Mouse (Mus musculus) MEL (cell line): Measurements from ENCODE around the gene Tcf7l2. TPM values are rescaled to one million over a fixed set of nuclear protein-coding genes. Genes with fewer than 3 reads are reported as not detected.

Experiments
- DNase-seq: peaks from one replicate; pipeline ENCODE4 v3.0.0; 2011; ENCODE audit warnings: low read depth, low spot score
- H3K27ac ChIP-seq: 2 replicates; pipeline ENCODE4 v1.5.1; 2012; ENCODE audit warnings: low read depth, mild to moderate bottlenecking, control low read depth, low read length, moderate library complexity; ENCODE audit not compliant: control insufficient read depth
- H3K27me3 ChIP-seq, 2 experiments: fragments of 150-350 bp in 1 of 2; sonication (generic) in 1 of 2; 2 replicates each; pipeline ENCODE4 v1.6.1; 2012; ENCODE audit warnings: low read length in 2 of 2, mild to moderate bottlenecking in 2 of 2, improper control_type of control experiment in 1 of 2, moderate library complexity in 1 of 2; ENCODE audit not compliant: insufficient read depth in 2 of 2, control insufficient read depth in 1 of 2
- H3K36me3 ChIP-seq, 2 experiments: 2 replicates each; pipeline ENCODE4 v1.6.1; 2012 to 2014; ENCODE audit warnings: low read length in 2 of 2, improper control_type of control experiment in 1 of 2, inconsistent platforms in 1 of 2, mild to moderate bottlenecking in 1 of 2; ENCODE audit not compliant: insufficient read depth in 2 of 2, control insufficient read depth in 1 of 2
- H3K4me1 ChIP-seq, 2 experiments: fragments of 150-350 bp in 1 of 2; sonication (generic) in 1 of 2; 2 replicates each; pipeline ENCODE4 v1.6.1; 2012; ENCODE audit warnings: low read length in 2 of 2, improper control_type of control experiment in 1 of 2, mild to moderate bottlenecking in 1 of 2; ENCODE audit not compliant: insufficient read depth in 2 of 2, control insufficient read depth in 1 of 2
- H3K4me3 ChIP-seq, 2 experiments: fragments of 150-350 bp in 1 of 2; sonication (generic) in 1 of 2; 2 replicates each; pipeline ENCODE4 v1.5.1; 2012; ENCODE audit warnings: low read depth in 2 of 2, low read length in 2 of 2, mild to moderate bottlenecking in 2 of 2, moderate library complexity in 2 of 2, control low read depth in 1 of 2, improper control_type of control experiment in 1 of 2; ENCODE audit not compliant: control insufficient read depth in 1 of 2, insufficient read depth in 1 of 2
- H3K79me2 ChIP-seq: 2 replicates; pipeline ENCODE4 v1.6.1; 2012; ENCODE audit warnings: mild to moderate bottlenecking, low read length, moderate library complexity; ENCODE audit not compliant: control insufficient read depth, poor library complexity, insufficient read depth
- H3K9ac ChIP-seq: 2 replicates; pipeline ENCODE4 v1.6.1; 2012; ENCODE audit warnings: low read depth, mild to moderate bottlenecking, control low read depth, low read length, moderate library complexity; ENCODE audit not compliant: control insufficient read depth, poor library complexity, severe bottlenecking
- H3K9me3 ChIP-seq: fragments of 150-350 bp; sonication (generic); replicated peaks from 2 replicates; pipeline ENCODE4 v1.6.1; 2012; ENCODE audit warnings: mild to moderate bottlenecking, low read length, improper control_type of control experiment, moderate library complexity; ENCODE audit not compliant: insufficient read depth
- CHD2 ChIP-seq: IDR thresholded peaks from 2 replicates; pipeline ENCODE4 v1.6.1; 2011; ENCODE audit warnings: low read length, improper control_type of control experiment
- CTCF ChIP-seq, 3 experiments: IDR thresholded peaks in 2 of 3; conservative IDR thresholded peaks in 1 of 3; 2 replicates each; pipeline ENCODE4 v1.5.1; 2011 to 2012; ENCODE audit warnings: low read length in 3 of 3, low read depth in 2 of 3, mild to moderate bottlenecking in 2 of 3, improper control_type of control experiment in 1 of 3, inconsistent platforms in 1 of 3, mixed read lengths in 1 of 3, moderate library complexity in 1 of 3; ENCODE audit not compliant: control insufficient read depth in 1 of 3, insufficient read depth in 1 of 3, poor library complexity in 1 of 3, severe bottlenecking in 1 of 3
- E2F4 ChIP-seq: IDR thresholded peaks from 2 replicates; pipeline ENCODE4 v1.6.1; 2011; ENCODE audit warnings: low read depth, low read length, improper control_type of control experiment, borderline replicate concordance
- ETS1 ChIP-seq: IDR thresholded peaks from 2 replicates; pipeline ENCODE4 v1.6.1; 2012; ENCODE audit warnings: low read depth, mild to moderate bottlenecking, inconsistent platforms, low read length, improper control_type of control experiment, moderate library complexity
- GABPA ChIP-seq: IDR thresholded peaks from 2 replicates; pipeline ENCODE4 v1.6.1; 2012; ENCODE audit warnings: low read depth, mild to moderate bottlenecking, inconsistent platforms, low read length, improper control_type of control experiment, moderate library complexity
- HCFC1 ChIP-seq: IDR thresholded peaks from 2 replicates; pipeline ENCODE4 v1.6.1; 2012; ENCODE audit warnings: low read depth, mild to moderate bottlenecking, inconsistent platforms, low read length, improper control_type of control experiment, moderate library complexity
- JUND ChIP-seq: IDR thresholded peaks from 2 replicates; pipeline ENCODE4 v1.6.1; 2011; ENCODE audit warnings: low read depth, mild to moderate bottlenecking, improper control_type of control experiment, low read length
- MAX ChIP-seq: IDR thresholded peaks from 2 replicates; pipeline ENCODE4 v1.6.1; 2011; ENCODE audit warnings: low read length, improper control_type of control experiment
- MEF2A ChIP-seq: IDR thresholded peaks from 2 replicates; pipeline ENCODE4 v1.6.1; 2014; ENCODE audit warnings: low read depth, mild to moderate bottlenecking, inconsistent platforms, low read length, improper control_type of control experiment; ENCODE audit not compliant: poor library complexity, insufficient replicate concordance, severe bottlenecking; ENCODE audit errors: extremely low read depth
- MYB ChIP-seq: IDR thresholded peaks from 2 replicates; pipeline ENCODE4 v1.6.1; 2011; ENCODE audit warnings: mild to moderate bottlenecking, low read depth, low read length, improper control_type of control experiment
- MYC ChIP-seq: IDR thresholded peaks from 2 replicates; pipeline ENCODE4 v1.6.1; 2011; ENCODE audit warnings: low read depth, mild to moderate bottlenecking, low read length, improper control_type of control experiment, moderate library complexity
- NELFE ChIP-seq: IDR thresholded peaks from 2 replicates; pipeline ENCODE4 v1.6.1; 2011; ENCODE audit warnings: low read depth, low read length, improper control_type of control experiment
- NRF1 ChIP-seq: IDR thresholded peaks from 2 replicates; pipeline ENCODE4 v1.6.1; 2014; ENCODE audit warnings: low read depth, mild to moderate bottlenecking, inconsistent platforms, low read length, improper control_type of control experiment, moderate library complexity; ENCODE audit not compliant: poor library complexity, insufficient read depth, severe bottlenecking
- POLR2A ChIP-seq, 2 experiments: IDR thresholded peaks; 2 replicates each; pipeline ENCODE4 v1.6.1; 2011 to 2012; ENCODE audit warnings: low read length in 2 of 2, mild to moderate bottlenecking in 2 of 2, control low read depth in 1 of 2, improper control_type of control experiment in 1 of 2, low read depth in 1 of 2, moderate library complexity in 1 of 2; ENCODE audit not compliant: control insufficient read depth in 1 of 2, insufficient read depth in 1 of 2, poor library complexity in 1 of 2
- POLR2AphosphoS2 ChIP-seq: IDR thresholded peaks from 2 replicates; pipeline ENCODE4 v1.6.1; 2011; ENCODE audit warnings: low read length, improper control_type of control experiment
- POLR2AphosphoS5 ChIP-seq: IDR thresholded peaks from 2 replicates; pipeline ENCODE4 v1.6.1; 2012; ENCODE audit warnings: low read depth, borderline replicate concordance, mild to moderate bottlenecking, inconsistent platforms, low read length, moderate library complexity, mixed read lengths
- RCOR1 ChIP-seq: IDR thresholded peaks from 2 replicates; pipeline ENCODE4 v1.6.1; 2012; ENCODE audit warnings: low read depth, mild to moderate bottlenecking, inconsistent platforms, low read length, improper control_type of control experiment
- SIN3A ChIP-seq: IDR thresholded peaks from 2 replicates; pipeline ENCODE4 v1.6.1; 2012; ENCODE audit warnings: low read length, improper control_type of control experiment, inconsistent platforms
- TAL1 ChIP-seq: IDR thresholded peaks from 2 replicates; pipeline ENCODE4 v1.6.1; 2012; ENCODE audit warnings: mild to moderate bottlenecking, inconsistent platforms, low read length, moderate library complexity, mixed read lengths
- TCF12 ChIP-seq: IDR thresholded peaks from 2 replicates; pipeline ENCODE4 v1.6.1; 2014; ENCODE audit warnings: low read depth, mild to moderate bottlenecking, inconsistent platforms, low read length, improper control_type of control experiment, moderate library complexity
- USF1 ChIP-seq: IDR thresholded peaks from 2 replicates; pipeline ENCODE4 v1.6.1; 2014; ENCODE audit warnings: low read depth, mild to moderate bottlenecking, inconsistent platforms, low read length, improper control_type of control experiment, moderate library complexity
- ZC3H11A ChIP-seq: IDR thresholded peaks from 2 replicates; pipeline ENCODE4 v1.6.1; 2012; ENCODE audit warnings: low read depth, mild to moderate bottlenecking, inconsistent platforms, low read length, improper control_type of control experiment
- ZKSCAN1 ChIP-seq: IDR thresholded peaks from 2 replicates; pipeline ENCODE4 v1.6.1; 2012; ENCODE audit warnings: low read depth, mild to moderate bottlenecking, inconsistent platforms, low read length, improper control_type of control experiment, moderate library complexity
- ZMIZ1 ChIP-seq: IDR thresholded peaks from 2 replicates; pipeline ENCODE4 v1.6.1; 2012; ENCODE audit warnings: low read depth, mild to moderate bottlenecking, inconsistent platforms, low read length, improper control_type of control experiment, moderate library complexity
- ZNF384 ChIP-seq: IDR thresholded peaks from 2 replicates; pipeline ENCODE4 v1.6.1; 2012; ENCODE audit warnings: low read depth, mild to moderate bottlenecking, inconsistent platforms, low read length, improper control_type of control experiment
- polyA plus RNA-seq, 2 experiments: library from polyadenylated mRNA; stranded (reverse) in 1 of 2; unstranded in 1 of 2; fragments of >175 nt in 1 of 2; fragments of >200 nt in 1 of 2; gene quantifications; 2 replicates each; pipeline versions ENCODE4 v1.2.1 to v1.2.4; 2012; ENCODE audit warnings: low replicate concordance in 2 of 2, low read depth in 1 of 2; ENCODE audit not compliant: insufficient read length in 2 of 2, insufficient read depth in 1 of 2, missing spikeins in 1 of 2
- total RNA-seq: library from RNA; depleted of rRNA; stranded (reverse); fragments of 300-350 nt; gene quantifications from 2 replicates; pipeline ENCODE4 v1.2.3, GENCODE M21; 2012

The Tcf7l2 gene
- total and polyA plus RNA-seq, 3 experiments: 0.65 to 12.8 TPM; not detected in 1

DNA sequence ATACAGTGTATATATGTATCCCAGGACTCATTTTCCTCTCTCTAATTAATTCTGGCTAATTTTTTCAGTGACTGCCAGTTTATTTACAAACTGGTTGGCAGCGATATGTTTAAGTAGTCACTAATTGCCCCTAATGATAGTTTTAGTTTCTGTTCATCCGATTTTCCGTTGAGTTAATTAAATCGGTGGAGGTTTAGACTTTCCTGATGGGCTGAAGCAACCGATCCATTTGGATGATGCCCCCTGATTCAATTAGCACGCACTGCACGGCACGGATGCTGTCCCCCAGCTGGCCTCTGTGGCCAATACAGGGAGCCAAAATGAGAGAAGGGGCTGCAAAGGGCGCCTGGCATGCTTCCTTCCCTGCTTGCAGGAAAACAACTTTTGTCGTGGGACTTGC lies 172.0 kb downstream of the Tcf7l2 start:
- no peak overlapping the region for H3K4me3 ChIP-seq
- TF ChIP-seq POLR2A (IDR thresholded peaks at IDR 0.05; ENCODE audit: control insufficient read depth in 1 of 2, insufficient read depth in 1 of 2, low read depth in 1 of 2, low read length in 2 of 2, poor library complexity in 1 of 2) (no peak), ZMIZ1 (no peak), E2F4 (no peak), MEF2A (no peak), CTCF (IDR thresholded peaks at IDR 0.05 in 2 of 3, conservative IDR thresholded peaks at IDR 0.05 in 1 of 3; ENCODE audit: control insufficient read depth in 1 of 3, insufficient read depth in 1 of 3, low read depth in 2 of 3, low read length in 3 of 3, poor library complexity in 1 of 3, severe bottlenecking in 1 of 3) (no peak), SIN3A (no peak), JUND (no peak), ZKSCAN1 (no peak), POLR2AphosphoS5 (no peak), MAX (no peak), NELFE (no peak), POLR2AphosphoS2 (no peak), CHD2 (no peak), TCF12 (no peak), ZNF384 (no peak), RCOR1 (no peak)
- DNase-seq: no peak
- H3K9ac ChIP-seq: no peak overlapping the region
- H3K4me1 ChIP-seq: no peaks in the 10 kb centered on the region
- no peak overlapping the region for H3K27ac ChIP-seq
- no peaks in the 10 kb centered on the region for H3K9me3 ChIP-seq
- peaks cover 1 to 5% of the 10 kb centered on the region in 2 experiments; a peak in 3 of 4 replicates for H3K27me3 ChIP-seq
- H3K36me3 ChIP-seq: no peaks in the 10 kb centered on the region
- no peaks in the 10 kb centered on the region for H3K79me2 ChIP-seq

DNA sequence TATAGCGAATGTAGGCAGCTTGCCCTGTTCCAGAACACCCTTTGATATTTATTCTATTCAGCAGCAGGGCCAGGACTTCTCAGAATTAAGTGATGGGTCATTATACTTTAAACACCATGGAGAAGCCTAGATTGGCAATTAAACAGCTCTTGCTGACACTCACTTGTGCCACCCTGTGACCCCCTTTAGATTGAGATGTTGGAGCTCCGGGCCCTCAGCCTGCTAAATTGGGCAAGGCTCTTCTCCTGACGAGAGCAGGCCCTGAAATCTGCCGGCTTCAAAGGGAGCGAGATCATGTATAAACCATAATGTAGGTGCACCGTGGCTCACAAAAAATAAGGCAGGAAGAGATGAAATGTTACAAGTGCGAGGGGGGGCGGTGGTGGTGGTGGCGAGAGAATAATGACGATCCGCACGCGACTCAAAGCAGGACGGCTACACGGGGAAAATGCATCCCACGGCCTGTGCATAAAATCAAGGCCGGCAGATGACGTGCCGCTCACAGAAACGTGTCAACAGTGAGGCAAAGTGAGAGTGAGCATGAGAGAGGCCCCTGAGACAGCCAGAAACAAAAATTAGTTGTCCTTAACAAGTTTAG lies 173.1 kb downstream of the Tcf7l2 start:
- H3K4me3 ChIP-seq: no peak overlapping the region
- H3K9ac ChIP-seq: no peak overlapping the region
- peaks cover under 1 to 3% of the 10 kb centered on the region in 2 experiments; a peak in 3 of 4 replicates for H3K27me3 ChIP-seq
- H3K36me3 ChIP-seq: no peaks in the 10 kb centered on the region
- H3K27ac ChIP-seq: no peak overlapping the region
- H3K9me3 ChIP-seq: no peaks in the 10 kb centered on the region
- TF ChIP-seq MAX: no peak
- TF ChIP-seq MYB: no peak
- TF ChIP-seq ETS1: no peak
- TF ChIP-seq MYC: no peak
- TF ChIP-seq USF1: no peak
- TF ChIP-seq TAL1: no peak
- TF ChIP-seq ZKSCAN1: no peak
- no peak for TF ChIP-seq RCOR1
- no peak for TF ChIP-seq HCFC1
- no peak for TF ChIP-seq NRF1
- no peak for TF ChIP-seq TCF12
- TF ChIP-seq MEF2A: no peak
- TF ChIP-seq ZC3H11A: no peak
- no peak for TF ChIP-seq GABPA
- TF ChIP-seq, all 39 proteins: peak for 0
- Histone ChIP-seq H3K4me1 (no peaks in the 10 kb centered on the region), H3K79me2 (no peaks in the 10 kb centered on the region)
- DNase-seq: no peak
